Mouse (Mus musculus) liver, embryonic 14.5 days (tissue): ENCODE measurements around the gene Cggbp1.

Experiments used
- CTCF ChIP-seq: IDR thresholded peaks from 2 replicates; pipeline ENCODE4 v1.5.1; 2016; ENCODE audit warnings: antibody characterized with exemption, low read depth, control low read depth
- EP300 ChIP-seq: IDR thresholded peaks from 2 replicates; pipeline ENCODE4 v1.6.1; 2016; ENCODE audit warnings: antibody characterized with exemption, low read depth

DNA sequence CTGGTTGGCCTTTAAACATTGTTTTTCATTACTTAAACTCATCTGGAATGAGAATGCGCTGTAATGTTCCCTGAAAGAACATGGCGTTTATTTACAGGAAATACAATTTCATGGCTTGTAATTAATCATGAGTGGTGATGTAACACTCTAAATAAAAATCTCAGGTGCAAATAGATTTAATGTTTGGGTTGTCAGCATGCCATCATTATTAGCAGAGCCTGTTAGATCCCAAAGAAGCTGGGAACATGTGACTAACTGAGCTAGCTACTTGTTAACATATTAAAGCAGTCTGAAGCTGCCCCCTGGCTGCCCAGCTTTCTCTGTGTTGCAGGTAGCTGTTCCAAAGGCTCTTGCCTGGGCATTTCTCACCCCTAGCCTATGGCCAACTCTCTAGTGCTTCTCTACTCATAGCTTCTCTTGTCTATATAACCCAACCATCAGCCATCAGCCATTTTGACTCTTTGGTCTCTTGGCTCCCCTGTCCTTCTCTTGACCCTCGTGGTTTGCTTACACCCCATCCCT, 26.9 kb downstream of the Cggbp1 start:
- TF ChIP-seq CTCF (peak; percentile 21; the same call in 1 of the 2 replicates), EP300 (no peak)
